Comparison of ENCODE assay signal across 8 mouse cellular contexts in genomic region chr16:65816059-65816458, GRCm38 (mm10). TPM values are rescaled to one million over a fixed set of nuclear protein-coding genes. Genes with fewer than 3 reads are reported as not detected.
DNase-seq lines count a peak whose midpoint lies in the region; ATAC-seq and TF ChIP-seq lines count a peak whose summit lies in the region.

No protein-coding gene starts in this region.

- no peak for TF ChIP-seq POLR2A in cortical plate, adult 2 months (IDR thresholded peaks at IDR 0.05; ENCODE audit: extremely low read depth, insufficient read depth, low read length)

- no peaks in the 10 kb centered on the region for H3K36me3 ChIP-seq in kidney, embryonic 16.5 days (ENCODE audit: insufficient read depth, low read length)
- H3K36me3 ChIP-seq in hindbrain, embryonic 11.5 days (ENCODE audit: control insufficient read depth, insufficient read depth, low read length): no peaks in the 10 kb centered on the region
- no peaks in the 10 kb centered on the region for H3K36me3 ChIP-seq in midbrain, postnatal 0 days (ENCODE audit: insufficient read depth, low read length)

- peak overlapping the region; percentile 73 for H3K4me3 ChIP-seq in kidney, embryonic 16.5 days (ENCODE audit: low read length)
- H3K4me3 ChIP-seq in cortical plate, adult 2 months (ENCODE audit: insufficient read depth, low read length): peak overlapping the region; percentile 70; the same call in 1 of the 2 replicates
- peak overlapping the region; percentile 60 for H3K4me3 ChIP-seq in hindbrain, embryonic 11.5 days (ENCODE audit: low read depth, low read length)
- peak overlapping the region; percentile 70 for H3K4me3 ChIP-seq in midbrain, postnatal 0 days (ENCODE audit: low read depth, low read length)

- 0 out of 2 replicates have a peak, but pooled peaks cover 3% of the 10 kb centered on the region for H3K4me1 ChIP-seq in kidney, embryonic 16.5 days (ENCODE audit: insufficient read depth, low read length)
- no peaks in the 10 kb centered on the region for H3K4me1 ChIP-seq in cortical plate, adult 2 months (ENCODE audit: control insufficient read depth, insufficient read depth, low read length)
- peaks cover 3% of the 10 kb centered on the region; the same call in 1 of the 2 replicates for H3K4me1 ChIP-seq in hindbrain, embryonic 11.5 days (replicated peaks; ENCODE audit: control insufficient read depth, insufficient read depth, low read length)
- H3K4me1 ChIP-seq in midbrain, postnatal 0 days (ENCODE audit: insufficient read depth, low read length): no peaks in the 10 kb centered on the region; the same call in 1 of the 2 replicates

- DNase-seq in kidney, postnatal 14 days: no peak
- DNase-seq in hindbrain, embryonic 11.5 days (ENCODE audit: low spot score): peak; percentile 20
- DNase-seq in midbrain, postnatal 0 days (ENCODE audit: low spot score): no peak
- no peak for DNase-seq in layer of hippocampus, adult 9-10 months (ENCODE audit: low spot score)
- no peak for DNase-seq in kidney, postnatal 25 days

- no peak for ATAC-seq in kidney, embryonic 16.5 days (ENCODE audit: low FRiP score, low TSS enrichment)
- no peak for ATAC-seq in hindbrain, embryonic 11.5 days (ENCODE audit: low FRiP score)
- no peak for ATAC-seq in midbrain, postnatal 0 days (ENCODE audit: low FRiP score)
- ATAC-seq in granulocyte monocyte progenitor cell, adult 5-6 weeks (replicated peaks; ENCODE audit: poor library complexity, severe bottlenecking): no peak

- peak overlapping the region; percentile 64 for H3K9ac ChIP-seq in kidney, embryonic 16.5 days (replicated peaks; ENCODE audit: low read length)
- H3K9ac ChIP-seq in hindbrain, embryonic 11.5 days (ENCODE audit: low read depth, low read length): peak overlapping the region; percentile 65; the same call in 1 of the 2 replicates
- H3K9ac ChIP-seq in midbrain, postnatal 0 days (replicated peaks; ENCODE audit: low read length, poor library complexity, severe bottlenecking): no peak overlapping the region

- H3K27me3 ChIP-seq in kidney, embryonic 16.5 days (ENCODE audit: insufficient read depth, low read length): peaks cover 9% of the 10 kb centered on the region
- H3K27me3 ChIP-seq in hindbrain, embryonic 11.5 days (ENCODE audit: control insufficient read depth, insufficient read depth, low read length): peaks cover 4% of the 10 kb centered on the region; the same call in 1 of the 2 replicates
- 0 out of 2 replicates have a peak, but pooled peaks cover 3% of the 10 kb centered on the region for H3K27me3 ChIP-seq in midbrain, postnatal 0 days (ENCODE audit: insufficient read depth, low read length)

- H3K9me3 ChIP-seq in kidney, embryonic 16.5 days (ENCODE audit: low read length): no peaks in the 10 kb centered on the region
- H3K9me3 ChIP-seq in hindbrain, embryonic 11.5 days (ENCODE audit: control insufficient read depth, low read length): no peaks in the 10 kb centered on the region
- H3K9me3 ChIP-seq in midbrain, postnatal 0 days (ENCODE audit: low read length): no peaks in the 10 kb centered on the region

- TF ChIP-seq CTCF in cortical plate, adult 2 months (IDR thresholded peaks at IDR 0.05; ENCODE audit: extremely low read depth, insufficient read depth, low read length): no peak
- TF ChIP-seq CTCF in midbrain, postnatal 0 days (IDR thresholded peaks at IDR 0.05): no peak

- no peak overlapping the region for H3K27ac ChIP-seq in kidney, embryonic 16.5 days (ENCODE audit: low read length)
- no peak overlapping the region for H3K27ac ChIP-seq in cortical plate, adult 2 months (ENCODE audit: insufficient read depth, low read length)
- no peak overlapping the region for H3K27ac ChIP-seq in hindbrain, embryonic 11.5 days (ENCODE audit: low read depth, low read length)
- no peak overlapping the region for H3K27ac ChIP-seq in midbrain, postnatal 0 days (ENCODE audit: low read depth, low read length)

- H3K4me2 ChIP-seq in kidney, embryonic 16.5 days (replicated peaks; ENCODE audit: low read depth, low read length): peak overlapping the region; percentile 94
- peak overlapping the region; percentile 97 for H3K4me2 ChIP-seq in hindbrain, embryonic 11.5 days (replicated peaks; ENCODE audit: low read depth, low read length)
- peak overlapping the region; percentile 89 for H3K4me2 ChIP-seq in midbrain, postnatal 0 days (ENCODE audit: low read depth, low read length, poor library complexity, severe bottlenecking)

- WGBS in kidney, embryonic 16.5 days: 18% methylated on average over 3 of the region's 3 CpGs
- WGBS in hindbrain, embryonic 11.5 days: 15% methylated on average over 3 of the region's 3 CpGs
- WGBS in midbrain, postnatal 0 days: 20% methylated on average over 3 of the region's 3 CpGs

RNA-seq across cellular contexts. Expression of gene Vgll3, which starts 1.0 kb away (rescaled TPM):
- 2.6 and 3.0 TPM in 2 replicates for polyA plus RNA-seq in kidney, embryonic 16.5 days (2015; fragmentation: Nextera tagmentation; extraction: Ambion mirVana)
- 0.79 and 1.3 TPM in 2 replicates for polyA plus RNA-seq in cortical plate, adult 2 months (2012; rRNA removed)
- polyA plus RNA-seq in hindbrain, embryonic 11.5 days (2014; fragmentation: Nextera tagmentation; extraction: Ambion mirVana): 3.9 and 4.3 TPM in 2 replicates
- total RNA-seq in midbrain, postnatal 0 days (2014; rRNA removed): 1.8 and 3.3 TPM in 2 replicates
- 0.73 and 1.0 TPM in 2 replicates for polyA plus RNA-seq in midbrain, postnatal 0 days (2015; fragmentation: Nextera tagmentation; extraction: Ambion mirVana)
- total RNA-seq in granulocyte monocyte progenitor cell, adult 5-6 weeks (2014; fragmentation: Nextera tagmentation): not detected in 2 replicates
- total RNA-seq in granulocyte monocyte progenitor cell, adult 5-6 weeks (2017): not detected in 2 replicates
